Mouse (Mus musculus) embryonic fibroblast, embryonic 13.5 days (primary cell): Measurements from ENCODE around the gene Haus3.

Experiments
- CTCF ChIP-seq: IDR thresholded peaks from 2 replicates; pipeline ENCODE4 v1.5.1; 2011; ENCODE audit warnings: mild to moderate bottlenecking, control low read depth, low read length, moderate library complexity, borderline replicate concordance; ENCODE audit not compliant: insufficient read depth
- POLR2A ChIP-seq: IDR thresholded peaks from 2 replicates; pipeline ENCODE4 v1.6.1; 2011; ENCODE audit warnings: low read depth, mild to moderate bottlenecking, control low read depth, low read length, moderate library complexity

GRCm38 (mm10) chr5:34177821-34178220 lies 8.5 kb upstream of the Haus3 start:
- no peak for TF ChIP-seq POLR2A
- TF ChIP-seq CTCF, result no peak
